In the genomic region with DNA sequence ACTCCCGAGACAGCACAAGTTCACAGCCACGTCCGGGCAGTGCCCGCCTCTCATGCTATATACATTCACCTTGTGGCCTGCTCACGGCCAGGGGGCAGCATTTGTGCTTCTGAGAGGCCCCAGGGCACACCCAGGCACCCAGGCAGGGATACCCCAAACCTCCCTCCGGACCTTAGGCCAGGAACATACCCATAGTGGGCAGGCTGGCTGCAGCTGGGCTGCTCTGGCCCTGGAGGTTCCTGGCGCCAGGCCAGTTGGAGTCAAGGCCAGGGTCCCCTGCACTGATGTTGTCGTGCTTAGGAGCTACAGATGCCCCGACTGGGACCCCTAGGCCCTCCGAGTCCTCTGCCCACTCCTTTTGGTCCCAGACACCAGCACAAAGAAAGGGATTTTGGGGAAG, we compare ENCODE assay signal across 11 mouse cellular contexts. TPM values are rescaled to one million over a fixed set of nuclear protein-coding genes. Genes with fewer than 3 reads are reported as not detected.
DNase-seq lines count a peak whose midpoint lies in the region; ATAC-seq lines count a peak whose summit lies in the region.
"Had no signal": no experiment of that assay in that cellular context is flagged by ENCODE, and none has a peak within 500 bp of the region (broad histone marks: within the 10 kb centered on the region; RNA-seq: fewer than 3 reads in every experiment).

No protein-coding gene starts in this region.

- no peak overlapping the region for H3K4me3 ChIP-seq in limb, embryonic 12.5 days (replicated peaks)
- H3K4me3 ChIP-seq in liver, embryonic 11.5 days (ENCODE audit: low read depth, low read length): no peak overlapping the region

- H3K9me3 ChIP-seq in limb, embryonic 12.5 days: no peaks in the 10 kb centered on the region
- no peaks in the 10 kb centered on the region for H3K9me3 ChIP-seq in liver, embryonic 11.5 days (ENCODE audit: control insufficient read depth, low read length)

- no peak for ATAC-seq in limb, embryonic 12.5 days (ENCODE audit: insufficient number of reproducible peaks, insufficient read depth, low FRiP score, low TSS enrichment, low read depth)
- no peak for ATAC-seq in liver, embryonic 11.5 days (replicated peaks; ENCODE audit: low FRiP score)

- DNase-seq in kidney, postnatal 4 days: peak; percentile 46 to 58
- DNase-seq in kidney, postnatal 14 days: no peak
- DNase-seq in NIH3T3 (ENCODE audit: low read depth): peak; percentile 30
- peak; percentile 66 for DNase-seq in adrenal gland, postnatal 36 days
- no peak for DNase-seq in thymus, postnatal 36 days
- DNase-seq in liver, embryonic 11.5 days (ENCODE audit: low spot score): no peak

- H3K9ac ChIP-seq in limb, embryonic 12.5 days (replicated peaks): no peak overlapping the region
- no peak overlapping the region for H3K9ac ChIP-seq in liver, embryonic 11.5 days (ENCODE audit: low read depth, low read length)

- H3K36me3 ChIP-seq in limb, embryonic 12.5 days: peaks cover 58% of the 10 kb centered on the region
- peaks cover 23% of the 10 kb centered on the region for H3K36me3 ChIP-seq in liver, embryonic 11.5 days (ENCODE audit: control insufficient read depth, insufficient read depth, low read length)

- peak overlapping the region; percentile 42; the same call in 1 of the 2 replicates for H3K27ac ChIP-seq in limb, embryonic 12.5 days
- no peak overlapping the region for H3K27ac ChIP-seq in liver, embryonic 11.5 days (ENCODE audit: low read depth, low read length)

- no peak overlapping the region for H3K4me2 ChIP-seq in limb, embryonic 12.5 days
- H3K4me2 ChIP-seq in liver, embryonic 11.5 days: no peak overlapping the region

- 0 out of 2 replicates have a peak, but pooled peaks cover 3% of the 10 kb centered on the region for H3K4me1 ChIP-seq in limb, embryonic 12.5 days (replicated peaks)
- peaks cover 5% of the 10 kb centered on the region for H3K4me1 ChIP-seq in liver, embryonic 11.5 days (replicated peaks; ENCODE audit: control insufficient read depth, insufficient read depth, low read length)

- 83% methylated on average over 10 of the region's 10 CpGs for WGBS in limb, embryonic 12.5 days
- WGBS in liver, embryonic 11.5 days: 76% methylated on average over 10 of the region's 10 CpGs

- no peaks in the 10 kb centered on the region for H3K27me3 ChIP-seq in limb, embryonic 12.5 days
- H3K27me3 ChIP-seq in liver, embryonic 11.5 days (replicated peaks; ENCODE audit: control insufficient read depth, insufficient read depth, low read length): no peaks in the 10 kb centered on the region

RNA-seq across cellular contexts. Expression of gene Lfng, which starts 14.4 kb away (rescaled TPM):
- total RNA-seq in adrenal gland, postnatal 36 days (2021): 10 to 100 TPM in 1 of 2 experiments, 1 to 10 TPM in 1; 9.6 to 12.7 TPM
- 10.3 and 10.8 TPM in 2 replicates for polyA plus RNA-seq in limb, embryonic 12.5 days (2016; fragmentation: Nextera tagmentation; extraction: Ambion mirVana)
- polyA plus RNA-seq in liver, embryonic 11.5 days (2014; fragmentation: Nextera tagmentation; extraction: Ambion mirVana): 10.6 and 11.0 TPM in 2 replicates

RNA-seq across cellular contexts. Expression of gene Ttyh3, which starts 27.3 kb away (rescaled TPM):
- total RNA-seq in adrenal gland, postnatal 36 days (2021): 100 to 1,000 TPM in 1 of 2 experiments, 10 to 100 TPM in 1; 42.4 to 108 TPM
- 48.8 and 58.0 TPM in 2 replicates for polyA plus RNA-seq in limb, embryonic 12.5 days (2016; fragmentation: Nextera tagmentation; extraction: Ambion mirVana)
- polyA plus RNA-seq in liver, embryonic 11.5 days (2014; fragmentation: Nextera tagmentation; extraction: Ambion mirVana): 24.3 and 26.5 TPM in 2 replicates

RNA-seq across cellular contexts. Expression of gene Grifin, which starts 56.6 kb away (rescaled TPM):
- total RNA-seq in adrenal gland, postnatal 36 days (2021): not detected
- polyA plus RNA-seq in limb, embryonic 12.5 days (2016; fragmentation: Nextera tagmentation; extraction: Ambion mirVana): 0.36 TPM in 1 of 2 replicates, not detected in the other
- polyA plus RNA-seq in liver, embryonic 11.5 days (2014; fragmentation: Nextera tagmentation; extraction: Ambion mirVana): 1.8 and 2.6 TPM in 2 replicates
- total RNA-seq: gastrocnemius, adult 8-10 months; left cerebral cortex, adult 18-20 months; MEL had no signal
- polyA plus RNA-seq: urinary bladder, adult 2 months had no signal

Comparison
In these comparisons a context has a peak if more than half of its experiments do, and no peak if none do; other contexts are left out.
1. DNase-seq: peak in kidney, postnatal 4 days (2 of 2), NIH3T3 (single experiment) and adrenal gland, postnatal 36 days (2 of 2); none in kidney, postnatal 14 days (single experiment), thymus, postnatal 36 days (0 of 2) and liver, embryonic 11.5 days (single experiment).